Mouse (Mus musculus) embryonic facial prominence, embryonic 13.5 days (tissue): Measurements from ENCODE around the gene Dydc1. TPM values are rescaled to one million over a fixed set of nuclear protein-coding genes. Genes with fewer than 3 reads are reported as not detected.

Source experiments
- polyA plus RNA-seq: library from polyadenylated mRNA; unstranded; fragments of >200 nt; fragmentation: Nextera tagmentation; extraction: Ambion mirVana; gene quantifications from 2 replicates; pipeline ENCODE4 v1.2.1, GENCODE M21; 2015

The Dydc1 gene
- polyA plus RNA-seq, 1 experiment from 2014 or later, result not detected

Other genes starting within 250 kb of the Dydc1 start
- 0.74 and 0.96 TPM in 2 replicates for gene Sh2d4b, start 179.6 kb upstream of the Dydc1 start, polyA plus RNA-seq
- gene Tspan14, start 106.1 kb upstream of the Dydc1 start, polyA plus RNA-seq, result 87.6 and 91.1 TPM in 2 replicates
- 99.4 and 119 TPM in 2 replicates for gene Fam213a, start 59.1 kb upstream of the Dydc1 start, polyA plus RNA-seq
- gene Dydc2, start 3.7 kb upstream of the Dydc1 start, polyA plus RNA-seq, result not detected in 2 replicates
- 0.83 TPM in 1 of 2 replicates, not detected in the other for gene Mat1a, start 32.1 kb downstream of the Dydc1 start, polyA plus RNA-seq
- not detected in 2 replicates for gene Sftpa1, start 58.9 kb downstream of the Dydc1 start, polyA plus RNA-seq
- not detected in 2 replicates for gene Mbl1, start 78.5 kb downstream of the Dydc1 start, polyA plus RNA-seq
- gene Sftpd, start 112.2 kb downstream of the Dydc1 start, polyA plus RNA-seq, result not detected in 2 replicates
- gene Gm2832, start 205.9 kb downstream of the Dydc1 start, polyA plus RNA-seq, result 0.30 and 0.58 TPM in 2 replicates